Comparison of ENCODE assay signal across 10 mouse cellular contexts in genomic region chr1:106070814-106071213, GRCm38 (mm10).
DNase-seq lines count a peak whose midpoint lies in the region; ATAC-seq and TF ChIP-seq lines count a peak whose summit lies in the region.
"Had no signal": no experiment of that assay in that cellular context is flagged by ENCODE, and none has a peak within 500 bp of the region (broad histone marks: within the 10 kb centered on the region; RNA-seq: fewer than 3 reads in every experiment).

No protein-coding gene starts in this region.

- H3K9ac ChIP-seq in forebrain, embryonic 11.5 days (ENCODE audit: low read length): no peak overlapping the region
- H3K9ac ChIP-seq in kidney, embryonic 14.5 days (ENCODE audit: low read depth, low read length): no peak overlapping the region
- H3K9ac ChIP-seq in lung, postnatal 0 days (replicated peaks; ENCODE audit: low read depth): no peak overlapping the region
- H3K9ac ChIP-seq: liver, embryonic 13.5 days had no signal

- H3K9me3 ChIP-seq in forebrain, embryonic 11.5 days (ENCODE audit: control insufficient read depth, low read length): no peaks in the 10 kb centered on the region
- H3K9me3 ChIP-seq in forebrain, embryonic 10.5 days: no peaks in the 10 kb centered on the region
- no peaks in the 10 kb centered on the region for H3K9me3 ChIP-seq in kidney, embryonic 14.5 days (ENCODE audit: control insufficient read depth, low read length)
- no peaks in the 10 kb centered on the region for H3K9me3 ChIP-seq in limb, embryonic 10.5 days (replicated peaks)
- no peaks in the 10 kb centered on the region for H3K9me3 ChIP-seq in lung, postnatal 0 days (ENCODE audit: low read length)
- H3K9me3 ChIP-seq: liver, embryonic 13.5 days had no signal

- DNase-seq in forebrain, embryonic 11.5 days (ENCODE audit: low spot score): no peak
- no peak for DNase-seq in forebrain, embryonic 10.5 days (ENCODE audit: extremely low spot score, low spot score)
- DNase-seq in kidney, postnatal 10 days: no peak
- DNase-seq in brain, adult 2 months (ENCODE audit: low read depth, low spot score): peak; percentile 31
- DNase-seq in limb, embryonic 10.5 days (ENCODE audit: low spot score): peak; percentile 27
- no peak for DNase-seq in gastrocnemius, postnatal 4 days (ENCODE audit: low spot score in 2 of 2)
- DNase-seq in lung, postnatal 0 days (ENCODE audit: low spot score): no peak

- no peaks in the 10 kb centered on the region for H3K36me3 ChIP-seq in forebrain, embryonic 11.5 days (ENCODE audit: control insufficient read depth, insufficient read depth, low read length)
- H3K36me3 ChIP-seq in forebrain, embryonic 10.5 days (replicated peaks): no peaks in the 10 kb centered on the region
- H3K36me3 ChIP-seq in kidney, embryonic 14.5 days (ENCODE audit: control insufficient read depth, insufficient read depth, low read length): no peaks in the 10 kb centered on the region
- no peaks in the 10 kb centered on the region for H3K36me3 ChIP-seq in limb, embryonic 10.5 days
- no peaks in the 10 kb centered on the region for H3K36me3 ChIP-seq in lung, postnatal 0 days (ENCODE audit: insufficient read depth, low read length)
- H3K36me3 ChIP-seq: liver, embryonic 13.5 days had no signal

- peaks cover 3% of the 10 kb centered on the region for H3K4me1 ChIP-seq in forebrain, embryonic 11.5 days (replicated peaks; ENCODE audit: control insufficient read depth, insufficient read depth, low read length)
- peaks cover 17% of the 10 kb centered on the region for H3K4me1 ChIP-seq in forebrain, embryonic 10.5 days
- peaks cover 8% of the 10 kb centered on the region; the same call in 1 of the 2 replicates for H3K4me1 ChIP-seq in kidney, embryonic 14.5 days (ENCODE audit: control insufficient read depth, insufficient read depth, low read length)
- peaks cover 7% of the 10 kb centered on the region for H3K4me1 ChIP-seq in limb, embryonic 10.5 days
- H3K4me1 ChIP-seq in lung, postnatal 0 days (ENCODE audit: insufficient read depth, low read depth, low read length): peaks cover 5% of the 10 kb centered on the region
- H3K4me1 ChIP-seq: liver, embryonic 13.5 days had no signal

- TF ChIP-seq CTCF in lung, postnatal 0 days (IDR thresholded peaks at IDR 0.05): no peak

- no peak for TF ChIP-seq EP300 in lung, postnatal 0 days (IDR thresholded peaks at IDR 0.05)

- H3K27me3 ChIP-seq in forebrain, embryonic 11.5 days (ENCODE audit: control insufficient read depth, insufficient read depth, low read length): no peaks in the 10 kb centered on the region
- 0 out of 2 replicates have a peak, but pooled peaks cover 5% of the 10 kb centered on the region for H3K27me3 ChIP-seq in forebrain, embryonic 10.5 days (ENCODE audit: poor library complexity, severe bottlenecking)
- no peaks in the 10 kb centered on the region for H3K27me3 ChIP-seq in kidney, embryonic 14.5 days (ENCODE audit: control insufficient read depth, insufficient read depth, low read length)
- no peaks in the 10 kb centered on the region for H3K27me3 ChIP-seq in limb, embryonic 10.5 days (ENCODE audit: low read depth, poor library complexity, severe bottlenecking)
- H3K27me3 ChIP-seq in lung, postnatal 0 days (replicated peaks; ENCODE audit: insufficient read depth, low read length): no peaks in the 10 kb centered on the region

- no peak overlapping the region for H3K27ac ChIP-seq in forebrain, embryonic 11.5 days (ENCODE audit: low read depth, low read length)
- no peak overlapping the region for H3K27ac ChIP-seq in forebrain, embryonic 10.5 days
- no peak overlapping the region for H3K27ac ChIP-seq in kidney, embryonic 14.5 days (ENCODE audit: low read depth, low read length)
- H3K27ac ChIP-seq in limb, embryonic 10.5 days: no peak overlapping the region
- no peak overlapping the region for H3K27ac ChIP-seq in lung, postnatal 0 days (ENCODE audit: low read length)
- H3K27ac ChIP-seq: liver, embryonic 13.5 days; stomach, postnatal 0 days had no signal

- no peak overlapping the region for H3K4me3 ChIP-seq in forebrain, embryonic 11.5 days (ENCODE audit: low read depth, low read length)
- H3K4me3 ChIP-seq in forebrain, embryonic 10.5 days: no peak overlapping the region
- no peak overlapping the region for H3K4me3 ChIP-seq in kidney, embryonic 14.5 days (ENCODE audit: low read length)
- H3K4me3 ChIP-seq in limb, embryonic 10.5 days: no peak overlapping the region
- H3K4me3 ChIP-seq in lung, postnatal 0 days (ENCODE audit: low read depth, low read length): no peak overlapping the region
- H3K4me3 ChIP-seq: liver, embryonic 13.5 days had no signal

- ATAC-seq in forebrain, embryonic 11.5 days (replicated peaks; ENCODE audit: low FRiP score): peak; percentile 1; the same call in 1 of the 2 replicates
- ATAC-seq in kidney, embryonic 14.5 days (ENCODE audit: low FRiP score, low TSS enrichment): peak; percentile 44; the same call in 1 of the 2 replicates
- ATAC-seq in lung, postnatal 0 days: no peak

- 64% methylated on average over 4 of the region's 4 CpGs for WGBS in forebrain, embryonic 11.5 days
- WGBS in forebrain, embryonic 10.5 days: 59% methylated on average over 4 of the region's 4 CpGs
- 60% methylated on average over 4 of the region's 4 CpGs for WGBS in kidney, embryonic 14.5 days
- WGBS in limb, embryonic 10.5 days: 63% methylated on average over 4 of the region's 4 CpGs
- WGBS in lung, postnatal 0 days: 66% methylated on average over 4 of the region's 4 CpGs

- no peak overlapping the region for H3K4me2 ChIP-seq in forebrain, embryonic 11.5 days (ENCODE audit: low read depth, low read length, severe bottlenecking)
- H3K4me2 ChIP-seq in kidney, embryonic 14.5 days (replicated peaks; ENCODE audit: low read depth, low read length): no peak overlapping the region
- H3K4me2 ChIP-seq in lung, postnatal 0 days (replicated peaks; ENCODE audit: low read depth, low read length): no peak overlapping the region
- H3K4me2 ChIP-seq: liver, embryonic 13.5 days had no signal

Comparison
In these comparisons a context has a peak if more than half of its experiments do, and no peak if none do; other contexts are left out.
1. DNase-seq: peak in brain, adult 2 months (single experiment) and limb, embryonic 10.5 days (single experiment); none in forebrain, embryonic 11.5 days (single experiment), forebrain, embryonic 10.5 days (single experiment), kidney, postnatal 10 days (single experiment), gastrocnemius, postnatal 4 days (0 of 2) and lung, postnatal 0 days (single experiment).